Mouse (Mus musculus): Measurements from ENCODE around the gene Ythdf1.

- TF ChIP-seq HCFC1 (IDR thresholded peaks at IDR 0.05; ENCODE audit: low read depth, low read length), result no peak
- no peak for TF ChIP-seq E2F4 (IDR thresholded peaks at IDR 0.05; ENCODE audit: borderline replicate concordance, low read depth, low read length)
These were observed 28.9 kb downstream of the Ythdf1 start for GRCm38 (mm10) chr2:180891835-180892323.
